Mouse (Mus musculus): Measurements from ENCODE around the gene Ccdc157. TPM values are rescaled to one million over a fixed set of nuclear protein-coding genes. Genes with fewer than 3 reads are reported as not detected.

Ccdc157 gene
- total RNA-seq, 2 experiments from 2014 or later: 3.2 to 3.4 TPM

DNA sequence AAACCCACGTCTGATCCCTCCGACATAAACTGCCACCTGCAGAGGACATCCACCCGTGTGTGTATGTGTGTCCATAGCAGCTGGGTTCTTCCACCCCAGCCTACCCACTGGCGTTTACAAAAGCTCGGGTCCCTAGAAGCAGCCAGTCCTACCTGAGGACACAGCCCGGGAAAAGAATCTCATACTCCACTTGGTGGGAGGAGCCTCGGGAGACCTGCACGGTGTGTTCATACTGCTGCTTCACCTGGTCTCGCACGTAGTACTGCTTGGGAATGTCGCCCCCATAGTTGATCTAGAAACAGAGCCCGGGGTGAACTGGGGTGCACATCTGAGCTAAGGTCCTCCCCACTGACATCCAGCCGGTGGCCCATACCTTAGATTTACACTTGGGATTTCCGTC is 56.6 kb downstream of the Ccdc157 start:
- DNase-seq: no peak
- no peak overlapping the region for H3K4me3 ChIP-seq
- TF ChIP-seq CTCF (IDR thresholded peaks at IDR 0.05): no peak
- H3K27ac ChIP-seq: no peak overlapping the region
- intact Hi-C loops (cut with DNase I): no loop called here

DNA sequence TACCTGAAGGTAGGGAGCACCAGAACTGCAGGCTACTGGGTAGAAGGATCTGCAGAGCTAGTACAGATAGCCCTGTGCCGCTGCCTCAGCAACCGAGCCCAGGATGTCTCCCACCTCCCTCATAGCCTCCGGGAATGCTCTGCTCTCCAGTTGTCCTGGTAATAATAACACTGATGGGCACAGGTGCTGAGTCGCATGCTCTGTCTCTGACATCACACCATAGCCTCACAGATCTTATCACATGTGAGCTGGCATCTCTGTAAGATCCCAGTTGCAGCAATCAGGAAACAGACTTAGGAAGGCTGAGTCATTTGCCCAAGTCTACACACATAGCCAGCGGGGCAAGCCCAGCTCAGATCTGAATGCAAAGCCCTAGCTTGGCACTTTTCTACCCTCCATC is 58.2 kb downstream of the Ccdc157 start:
- no peak overlapping the region for H3K4me3 ChIP-seq
- DNase-seq: no peak
- no peak overlapping the region for H3K27ac ChIP-seq
- no peak for TF ChIP-seq CTCF (IDR thresholded peaks at IDR 0.05)
- intact Hi-C loops (cut with DNase I): no loop called here

DNA sequence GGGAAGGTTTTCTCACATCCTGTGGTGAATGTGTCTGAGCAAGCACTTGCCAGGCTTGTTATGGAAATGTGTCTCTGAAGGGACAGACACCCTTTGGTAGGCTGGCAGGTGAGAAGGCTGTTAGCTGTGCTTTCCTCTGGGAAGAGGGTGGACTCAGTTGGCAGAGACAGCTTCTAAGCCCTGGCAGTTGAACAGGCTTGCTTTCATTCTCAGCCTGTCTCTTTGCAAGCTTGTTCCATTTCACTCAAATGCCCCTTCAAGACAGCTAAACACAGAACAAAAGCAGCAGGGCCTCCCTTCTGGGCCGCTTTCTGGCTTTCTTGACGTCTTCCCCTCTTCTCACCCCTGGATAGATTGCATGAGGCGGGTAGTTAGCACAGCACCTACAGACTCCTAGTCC is 60.6 kb downstream of the Ccdc157 start:
- intact Hi-C loops (cut with DNase I): loop anchor here (10.0 kb wide), 1 partner anchor 745 kb away; the partner anchor contains the start of gene Nf2
- no peak for DNase-seq
- no peak overlapping the region for H3K4me3 ChIP-seq
- H3K27ac ChIP-seq: no peak overlapping the region
- TF ChIP-seq CTCF (IDR thresholded peaks at IDR 0.05): no peak

DNA sequence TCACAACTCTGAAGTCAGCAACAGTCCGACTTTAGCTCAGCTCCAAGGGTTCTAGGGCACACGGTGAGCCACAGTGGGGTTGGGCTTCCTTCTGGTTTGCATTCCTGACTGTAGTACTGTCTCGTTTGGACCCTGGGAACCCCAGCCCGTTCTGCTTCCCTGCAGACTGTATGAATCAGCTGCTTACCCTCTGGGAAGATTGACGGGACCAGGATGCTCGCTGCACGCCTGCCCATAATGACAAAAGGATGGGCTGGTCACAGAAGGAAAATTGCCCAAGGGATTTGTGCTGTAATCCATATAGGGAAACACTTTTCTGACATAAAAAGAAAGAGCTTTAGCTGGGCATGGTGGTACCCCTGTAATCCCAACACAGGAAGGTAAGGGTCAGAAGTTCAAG is 61.3 kb downstream of the Ccdc157 start:
- Histone ChIP-seq H3K27ac (no peak overlapping the region), H3K4me3 (no peak overlapping the region)
- no peak for TF ChIP-seq CTCF (IDR thresholded peaks at IDR 0.05)
- intact Hi-C loops (cut with DNase I): loop anchor here (10.0 kb wide), 1 partner anchor 746 kb away; the partner anchor contains the start of gene Nf2
- no peak for DNase-seq

DNA sequence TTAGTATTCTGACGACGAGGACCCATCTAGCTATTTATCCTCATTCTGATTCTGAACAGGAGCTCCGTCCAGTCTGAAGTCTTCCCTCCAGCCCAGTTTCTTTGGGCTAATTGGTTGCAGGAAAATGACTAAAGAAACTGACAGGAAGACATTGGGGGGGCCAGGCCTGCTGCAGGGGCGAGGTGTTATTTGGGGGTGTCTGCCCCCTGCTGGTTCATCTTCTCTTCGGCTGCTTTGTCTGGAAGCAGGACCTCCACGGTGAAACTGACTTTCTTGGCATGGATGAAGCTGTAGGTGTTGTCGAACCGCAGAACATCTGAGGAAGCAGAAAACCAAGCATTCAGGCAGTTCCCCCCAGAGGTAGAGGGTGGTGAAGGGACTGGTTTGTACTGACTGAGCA is 62.0 kb downstream of the Ccdc157 start:
- Histone ChIP-seq H3K4me3 (no peak overlapping the region), H3K27ac (no peak overlapping the region)
- intact Hi-C loops (cut with DNase I): loop anchor here (10.0 kb wide), 1 partner anchor 747 kb away; the partner anchor contains the start of gene Nf2
- no peak; the same call in 1 of the 2 replicates for TF ChIP-seq CTCF (IDR thresholded peaks at IDR 0.05)
- DNase-seq: no peak

DNA sequence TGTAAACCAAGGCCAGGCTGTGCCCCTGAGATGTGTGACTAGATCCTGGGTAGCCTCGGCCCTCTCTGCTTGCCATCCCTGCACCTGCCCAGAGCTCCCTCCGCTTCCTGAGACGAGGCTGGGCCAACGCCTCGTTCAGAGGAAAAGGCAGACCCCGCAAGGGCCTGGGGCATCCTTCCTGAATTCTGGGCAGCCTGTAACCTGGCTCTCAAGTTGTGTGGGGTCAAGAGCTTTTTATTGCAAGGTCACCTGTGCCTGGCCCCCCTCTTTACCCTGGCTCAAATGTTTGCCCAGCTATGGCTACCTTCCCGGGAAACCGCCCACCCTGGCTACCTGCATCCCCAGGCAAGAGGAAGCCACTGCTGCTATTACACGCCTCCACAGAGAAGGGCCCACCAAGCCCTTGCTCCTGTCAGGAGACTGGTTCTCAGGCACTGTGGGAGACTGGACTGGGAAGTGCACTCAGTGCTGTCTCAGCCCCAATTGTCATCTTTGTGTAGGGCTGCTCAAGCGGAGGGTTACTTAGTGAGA is 62.9 kb downstream of the Ccdc157 start:
- peak overlapping the region; percentile 83 for H3K4me3 ChIP-seq
- no peak for TF ChIP-seq CTCF (IDR thresholded peaks at IDR 0.05)
- DNase-seq: peak; percentile 40
- peak overlapping the region; percentile 94 for H3K27ac ChIP-seq
- intact Hi-C loops (cut with DNase I): loop anchor here (10.0 kb wide), 1 partner anchor 748 kb away; the partner anchor contains the start of gene Nf2

DNA sequence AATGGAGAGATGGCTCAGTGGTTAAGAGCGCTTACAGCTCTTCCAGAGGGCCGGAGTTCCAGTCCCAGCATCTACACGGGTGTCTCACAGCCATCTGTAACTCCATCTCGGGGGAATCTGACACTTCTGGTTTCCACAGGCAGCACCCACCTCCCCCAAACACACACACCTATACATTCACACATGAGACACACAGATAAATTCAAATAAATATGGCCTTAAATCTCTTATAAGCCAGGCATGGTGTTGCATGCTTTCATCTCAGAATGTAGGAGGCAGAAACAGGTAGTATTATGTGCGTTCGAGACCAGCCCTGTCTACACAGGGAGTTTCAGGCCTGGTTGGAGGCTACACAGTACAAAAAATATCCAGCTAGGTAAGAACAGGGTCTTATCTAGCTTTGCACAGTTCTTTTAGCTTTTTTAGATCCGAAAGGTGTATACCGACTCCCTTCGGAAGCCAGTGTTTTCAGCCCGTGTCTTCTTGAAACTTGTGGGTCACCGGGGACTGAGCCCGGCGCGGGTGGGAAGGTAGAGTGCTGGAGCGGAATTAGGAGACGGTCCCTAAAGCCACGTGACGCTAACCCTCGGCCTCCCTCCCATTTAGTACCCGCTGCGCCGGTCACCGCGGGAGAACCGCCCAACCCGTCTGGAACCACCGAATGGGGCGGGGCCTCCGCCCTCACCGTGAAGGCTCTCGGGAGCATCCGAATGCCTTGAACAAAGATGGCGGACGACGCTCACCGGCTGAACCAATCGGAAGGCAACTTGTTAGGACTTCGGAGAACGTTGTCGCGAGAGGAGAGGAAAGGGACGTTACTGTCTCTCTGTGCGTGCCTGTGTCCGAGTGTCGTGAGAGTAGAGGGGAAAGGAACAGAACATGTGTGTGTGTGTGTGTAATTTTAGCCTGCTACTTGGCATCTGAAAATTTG is 63.8 kb downstream of the Ccdc157 start:
- Histone ChIP-seq H3K4me3 (peak overlapping the region; percentile 83), H3K27ac (peak overlapping the region; percentile 94)
- intact Hi-C loops (cut with DNase I): loop anchor here (10.0 kb wide), 1 partner anchor 748 kb away; the partner anchor contains the start of gene Nf2
- peak; percentile 100 for DNase-seq
- TF ChIP-seq CTCF (IDR thresholded peaks at IDR 0.05): no peak

DNA sequence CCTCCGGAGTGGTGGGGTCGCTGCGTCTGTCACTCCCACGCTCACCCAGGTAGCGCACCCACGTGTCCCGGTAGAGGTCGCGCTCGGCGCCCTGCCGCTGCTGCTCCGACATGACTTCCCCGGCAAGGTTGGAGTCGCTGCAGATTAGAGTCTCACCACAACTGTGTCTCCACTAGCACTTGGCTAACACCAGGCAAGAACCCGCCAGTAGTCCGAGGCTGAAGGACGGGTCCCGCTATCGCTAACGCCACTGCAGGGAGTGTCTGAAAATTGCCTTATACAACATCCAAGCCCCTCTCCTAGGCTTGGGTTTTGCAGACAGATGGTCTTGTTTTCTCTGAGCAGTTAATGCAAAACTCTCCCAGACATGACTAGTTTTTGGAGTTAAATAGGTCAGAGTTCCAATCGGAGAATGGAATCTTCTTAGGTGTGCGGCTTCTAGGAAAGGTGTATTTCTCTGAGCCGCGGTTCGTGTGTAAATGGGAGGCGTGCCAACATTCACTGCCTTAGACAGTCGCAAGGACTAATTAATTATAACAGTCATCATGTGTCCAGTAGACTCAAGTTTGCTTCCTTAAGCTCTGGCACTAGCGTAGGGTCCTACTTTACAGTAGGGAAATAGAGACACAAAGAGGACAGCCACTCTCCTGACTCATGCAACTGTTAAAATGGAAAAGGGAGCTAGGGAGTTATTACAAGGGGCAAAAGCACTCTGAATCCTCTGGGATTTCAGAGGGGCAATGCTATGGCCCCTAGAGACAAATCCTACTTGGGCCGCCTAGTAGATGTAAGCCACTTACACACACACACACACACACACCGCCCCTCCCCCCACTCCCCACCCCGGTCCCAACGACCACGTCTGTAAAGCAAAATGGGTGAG is 64.7 kb downstream of the Ccdc157 start, which contains the start of gene Mtfp1:
Gene Mtfp1, minus strand, starts transcription at position 275 of the 883 bp plus-strand sequence.
- Histone ChIP-seq H3K4me3 (peak within 1 kb of the TSS; percentile 83), H3K27ac (peak within 1 kb of the TSS; percentile 87)
- intact Hi-C loops (cut with DNase I): loop anchor here (2.0 to 10.0 kb wide), 2 partner anchors 27 to 749 kb away; partner anchors contain the start of genes Nf2 and Sec14l2
- DNase-seq: peak; percentile 76
- peak; percentile 3; the same call in 1 of the 2 replicates for TF ChIP-seq CTCF (IDR thresholded peaks at IDR 0.05)

DNA sequence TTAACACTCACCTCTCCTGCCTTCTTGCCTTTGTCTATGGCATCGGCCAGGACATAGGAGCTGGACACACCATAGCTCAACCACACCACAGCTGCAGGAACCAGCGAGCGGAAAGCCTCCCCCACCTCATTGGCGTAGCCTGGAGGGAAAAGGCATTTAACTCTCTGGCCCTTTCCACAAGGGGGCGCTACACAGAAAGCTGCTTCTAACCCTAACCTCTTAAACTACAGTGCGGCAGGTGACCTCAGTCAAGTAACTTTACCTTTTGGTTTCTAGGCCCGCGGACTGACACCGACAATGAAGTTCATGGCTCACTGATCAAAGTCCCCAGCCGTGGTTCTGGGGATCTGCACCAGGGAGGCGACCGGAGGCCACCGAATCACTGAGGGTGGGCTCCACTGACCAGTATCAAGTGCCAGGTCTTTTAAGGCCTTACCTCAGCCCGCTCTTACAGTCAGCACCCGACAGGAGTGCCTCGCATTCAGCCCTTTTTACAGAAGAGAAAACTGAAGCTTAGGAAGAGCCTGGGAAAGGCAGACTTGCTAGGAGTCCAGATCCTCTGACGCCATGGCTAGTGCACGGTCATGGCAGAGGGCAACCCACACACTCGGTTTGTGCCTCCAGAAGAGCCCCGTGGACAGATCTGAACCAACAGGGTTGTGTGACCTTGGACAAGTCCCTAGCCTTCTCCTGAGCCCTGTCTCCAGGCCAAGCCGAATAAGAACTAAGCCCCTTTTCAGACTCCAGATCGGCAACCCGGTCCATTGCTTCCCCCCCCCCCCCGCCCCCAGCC is 65.5 kb downstream of the Ccdc157 start:
- DNase-seq: peak; percentile 78
- H3K27ac ChIP-seq: peak overlapping the region; percentile 87
- intact Hi-C loops (cut with DNase I): loop anchor here (2.0 to 10.0 kb wide), 2 partner anchors 28 to 750 kb away; partner anchors contain the start of genes Nf2 and Sec14l2
- H3K4me3 ChIP-seq: peak overlapping the region; percentile 83
- peak; percentile 81 for TF ChIP-seq CTCF (IDR thresholded peaks at IDR 0.05)

DNA sequence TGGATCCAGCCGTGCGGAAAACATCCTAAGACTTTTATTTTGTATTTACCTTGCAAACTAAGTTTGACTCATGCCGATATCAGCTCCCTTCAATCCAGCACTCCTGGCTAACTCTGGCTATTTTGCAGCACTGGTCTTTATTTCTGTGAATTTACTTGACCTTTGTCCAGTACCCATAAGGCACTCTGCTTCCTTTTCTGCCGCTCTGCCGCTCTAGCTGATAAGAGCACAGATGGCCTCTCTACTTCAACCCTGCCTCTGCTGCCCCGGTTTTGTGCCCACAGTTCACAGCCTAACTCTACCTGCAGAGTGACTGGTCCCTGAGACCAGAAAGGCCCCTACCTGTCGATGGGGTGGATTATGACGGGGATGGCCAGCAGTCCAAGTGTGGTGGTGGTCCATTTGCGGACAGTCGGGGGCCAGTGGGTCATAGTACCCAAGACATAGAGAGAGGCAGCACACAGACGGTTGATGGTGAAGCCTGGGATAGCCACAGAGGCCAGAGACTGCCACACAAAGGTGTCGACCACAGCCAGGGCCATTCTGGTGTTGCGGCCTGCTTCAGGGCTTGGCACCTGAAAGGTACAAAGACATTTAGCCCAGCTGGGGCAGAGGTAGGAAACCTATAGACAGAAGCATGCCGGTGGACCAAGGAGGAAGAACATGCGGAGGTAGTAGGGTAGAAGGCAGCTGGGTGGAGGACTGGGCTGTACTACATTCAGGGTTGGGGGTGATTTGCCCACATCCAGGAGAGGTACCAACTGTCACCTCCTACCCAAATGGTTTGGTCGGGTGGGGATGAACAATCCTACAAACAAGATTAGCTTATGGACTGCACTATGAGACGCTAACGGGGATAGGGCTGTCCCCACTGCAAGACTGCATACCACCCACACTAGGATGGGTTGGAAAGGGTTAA is 66.4 kb downstream of the Ccdc157 start:
- no peak for TF ChIP-seq CTCF (IDR thresholded peaks at IDR 0.05)
- intact Hi-C loops (cut with DNase I): loop anchor here (2.0 to 10.0 kb wide), 2 partner anchors 29 to 751 kb away; partner anchors contain the start of genes Nf2 and Sec14l2
- Histone ChIP-seq H3K4me3 (peak overlapping the region; percentile 83; the same call in 1 of the 2 replicates), H3K27ac (peak overlapping the region; percentile 87; the same call in 1 of the 2 replicates)
- DNase-seq: no peak

Small RNAs within 50 kb of the gene (microRNA-seq; reads per million reads assigned to microRNA genes)
- gene Mir3060: not detected

Other genes with a start within 250 kb of the Ccdc157 start
- 10 to 100 TPM; 18.4 to 19.6 TPM for gene Slc35e4, start 245.6 kb downstream of the Ccdc157 start, total RNA-seq (2021)
- 10 to 100 TPM; 11.9 to 18.2 TPM for gene Tcn2, start 228.1 kb downstream of the Ccdc157 start, total RNA-seq (2021)
- gene Pes1, start 196.3 kb downstream of the Ccdc157 start, total RNA-seq (2021): 10 to 100 TPM; 32.8 to 33.7 TPM
- not detected for gene 4930556J24Rik, start 183.5 kb downstream of the Ccdc157 start, total RNA-seq (2021)
- under 1 TPM in 1 of 2 experiments, not detected in 1; 0.20 TPM for gene Gal3st1, start 176.7 kb downstream of the Ccdc157 start, total RNA-seq (2021)
- not detected for gene Sec14l4, start 128.8 kb downstream of the Ccdc157 start, total RNA-seq (2021)
- gene Sec14l3, start 95.5 kb downstream of the Ccdc157 start, total RNA-seq (2021): not detected
- 10 to 100 TPM; 38.9 to 72.9 TPM for gene Mtfp1, start 64.8 kb downstream of the Ccdc157 start, total RNA-seq (2021)
- gene Sec14l2, start 36.9 kb downstream of the Ccdc157 start, total RNA-seq (2021): under 1 TPM; 0.22 to 0.36 TPM
- 1 to 10 TPM; 4.6 to 6.3 TPM for gene Rnf215, start 25.1 kb downstream of the Ccdc157 start, total RNA-seq (2021)
- 10 to 100 TPM; 13.9 to 19.6 TPM for gene Sf3a1, start 57 bp upstream of the Ccdc157 start, total RNA-seq (2021)
- gene Tbc1d10a, start 26.5 kb upstream of the Ccdc157 start, total RNA-seq (2021): 1 to 10 TPM; 3.1 to 5.2 TPM
- gene Castor1, start 57.9 kb upstream of the Ccdc157 start, total RNA-seq (2021): 1 to 10 TPM; 2.0 to 2.6 TPM
- gene Osm, start 76.1 kb upstream of the Ccdc157 start, total RNA-seq (2021): not detected
- under 1 TPM; 0.17 to 0.23 TPM for gene Lif, start 97.3 kb upstream of the Ccdc157 start, total RNA-seq (2021)

Data from gastrocnemius, adult 2 months (tissue).